Mouse (Mus musculus): ENCODE data around the gene Tceanc. TPM values are rescaled to one million over a fixed set of nuclear protein-coding genes. Genes with fewer than 3 reads are reported as not detected.

Tceanc gene
- polyA plus RNA-seq, 1 experiment from 2014 or later, result 10.1 TPM

DNA sequence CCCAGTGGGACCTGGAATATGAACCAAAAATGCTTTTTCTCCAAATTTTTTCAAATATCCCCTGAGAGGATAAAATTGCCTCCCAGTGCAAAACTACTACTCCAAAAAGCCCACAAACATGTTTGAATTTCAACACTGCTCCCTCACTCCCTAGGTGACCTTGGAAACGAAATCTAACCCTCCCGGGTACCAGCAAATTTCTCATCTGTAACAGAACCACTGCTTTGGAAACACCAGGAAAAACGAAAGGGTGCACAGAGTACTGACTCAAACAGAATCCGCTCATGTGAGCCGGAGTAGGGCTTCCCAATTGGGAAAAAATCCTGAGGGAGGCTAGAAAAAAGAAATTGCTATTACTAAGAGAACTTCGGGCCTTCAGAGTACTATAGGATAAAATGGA lies 41.0 kb downstream of the Tceanc start:
- no peak for ATAC-seq
- TF ChIP-seq CTCF (IDR thresholded peaks at IDR 0.05) (no peak), EP300 (IDR thresholded peaks at IDR 0.05) (no peak)

DNA sequence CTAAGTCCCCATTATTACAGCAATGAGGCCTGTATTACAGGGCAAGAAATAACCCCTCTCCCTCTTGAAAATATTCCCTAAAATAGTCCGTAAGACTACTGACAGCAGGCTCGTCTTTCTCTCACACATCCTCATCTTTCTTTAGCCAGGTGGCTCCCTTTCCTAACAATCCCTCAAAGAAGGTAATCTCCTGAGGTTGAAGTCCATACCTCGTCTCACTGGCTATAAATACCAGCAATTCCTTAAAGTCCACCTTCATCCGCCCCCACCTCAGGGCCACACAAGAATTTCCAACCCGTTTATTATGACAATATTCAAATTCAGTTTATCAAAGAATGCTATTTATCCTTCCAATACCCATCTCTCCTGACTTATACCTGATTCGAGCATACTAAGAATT lies 45.8 kb downstream of the Tceanc start:
- DNase-seq (ENCODE audit: low spot score), result no peak
- no peak overlapping the region for H3K4me3 ChIP-seq (ENCODE audit: low read depth, low read length)
- H3K4me2 ChIP-seq (replicated peaks; ENCODE audit: low read depth, low read length), result no peak overlapping the region
- H3K9me3 ChIP-seq (ENCODE audit: low read length), result no peaks in the 10 kb centered on the region
- H3K27ac ChIP-seq (ENCODE audit: low read length), result no peak overlapping the region
- no peaks in the 10 kb centered on the region for H3K36me3 ChIP-seq (ENCODE audit: insufficient read depth, low read length)
- H3K4me1 ChIP-seq (ENCODE audit: insufficient read depth, low read depth, low read length), result no peaks in the 10 kb centered on the region
- ATAC-seq, result no peak
- 64% methylated on average over 6 of the region's 6 CpGs for WGBS
- TF ChIP-seq CTCF (IDR thresholded peaks at IDR 0.05) (no peak), EP300 (IDR thresholded peaks at IDR 0.05) (no peak)
- H3K9ac ChIP-seq (replicated peaks; ENCODE audit: low read depth), result no peak overlapping the region
- H3K27me3 ChIP-seq (replicated peaks; ENCODE audit: insufficient read depth, low read length), result no peaks in the 10 kb centered on the region

More for the DNA sequence above, 41.0 kb downstream of the Tceanc start:
- H3K27ac ChIP-seq (ENCODE audit: low read length), result no peak overlapping the region
- no peaks in the 10 kb centered on the region for H3K4me1 ChIP-seq (ENCODE audit: insufficient read depth, low read depth, low read length)
- no peaks in the 10 kb centered on the region for H3K36me3 ChIP-seq (ENCODE audit: insufficient read depth, low read length)
- 0 out of 2 replicates have a peak overlapping the region, but pooled peaks have one; percentile 2 for H3K4me3 ChIP-seq (ENCODE audit: low read depth, low read length)
- H3K9me3 ChIP-seq (ENCODE audit: low read length), result no peaks in the 10 kb centered on the region
- DNase-seq (ENCODE audit: low spot score), result no peak
- H3K27me3 ChIP-seq (replicated peaks; ENCODE audit: insufficient read depth, low read length), result no peaks in the 10 kb centered on the region
- H3K4me2 ChIP-seq (replicated peaks; ENCODE audit: low read depth, low read length), result peak overlapping the region; percentile 22; the same call in 1 of the 2 replicates
- 41% methylated on average over 6 of the region's 6 CpGs for WGBS
- no peak overlapping the region for H3K9ac ChIP-seq (replicated peaks; ENCODE audit: low read depth)

DNA sequence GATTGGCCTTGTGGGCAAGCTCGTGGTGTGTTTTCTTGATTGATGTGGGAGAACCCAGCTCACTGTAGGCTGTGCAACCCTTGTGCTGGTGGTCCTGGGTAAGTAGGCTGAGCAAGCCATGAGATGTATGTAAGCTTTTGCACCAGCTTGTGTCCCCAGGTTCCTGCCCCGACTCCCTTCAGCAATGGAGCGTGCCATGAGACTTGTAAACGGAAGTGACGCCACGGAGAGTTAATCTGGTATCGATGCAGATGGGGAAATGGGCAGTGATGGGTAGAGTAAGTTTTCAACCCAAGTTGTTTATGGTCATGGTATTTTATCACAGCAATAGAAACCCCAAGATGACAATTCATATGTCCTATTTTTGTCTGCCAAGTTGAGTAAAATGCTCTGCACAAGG lies 50.0 kb downstream of the Tceanc start:
- ATAC-seq (no peak), DNase-seq (ENCODE audit: low spot score) (no peak)
- Histone ChIP-seq H3K9ac (replicated peaks; ENCODE audit: low read depth) (no peak overlapping the region), H3K36me3 (ENCODE audit: insufficient read depth, low read length) (no peaks in the 10 kb centered on the region), H3K4me1 (ENCODE audit: insufficient read depth, low read depth, low read length) (no peaks in the 10 kb centered on the region), H3K27me3 (replicated peaks; ENCODE audit: insufficient read depth, low read length) (no peaks in the 10 kb centered on the region), H3K4me2 (replicated peaks; ENCODE audit: low read depth, low read length) (no peak overlapping the region), H3K9me3 (ENCODE audit: low read length) (no peaks in the 10 kb centered on the region), H3K27ac (ENCODE audit: low read length) (no peak overlapping the region), H3K4me3 (ENCODE audit: low read depth, low read length) (no peak overlapping the region)
- 93% methylated on average over 7 of the region's 7 CpGs for WGBS
- no peak for TF ChIP-seq CTCF (IDR thresholded peaks at IDR 0.05)
- TF ChIP-seq EP300 (IDR thresholded peaks at IDR 0.05), result no peak

DNA sequence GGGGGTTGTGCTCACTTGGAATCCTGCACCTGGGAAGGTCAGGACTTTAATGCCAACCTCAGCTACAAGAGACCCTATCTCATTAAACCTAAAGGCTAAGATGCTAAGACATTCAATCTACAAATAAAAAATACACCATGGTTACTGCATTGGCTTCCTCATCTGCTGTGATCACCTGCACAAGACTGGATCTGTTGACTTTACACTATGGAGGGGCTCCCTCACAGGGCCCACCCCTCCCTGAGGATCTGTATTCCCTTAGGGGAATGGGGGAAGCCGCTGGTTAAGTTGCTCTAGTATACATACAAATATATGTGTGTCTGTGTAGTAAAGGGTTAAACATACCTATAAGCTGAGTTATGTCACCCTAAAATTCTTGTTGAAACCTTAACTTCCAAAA lies 62.8 kb downstream of the Tceanc start:
- H3K9ac ChIP-seq (replicated peaks; ENCODE audit: low read depth), result no peak overlapping the region
- ATAC-seq (no peak), DNase-seq (ENCODE audit: low spot score) (no peak)
- no peaks in the 10 kb centered on the region for H3K36me3 ChIP-seq (ENCODE audit: insufficient read depth, low read length)
- H3K4me1 ChIP-seq (ENCODE audit: insufficient read depth, low read depth, low read length), result no peaks in the 10 kb centered on the region
- H3K4me3 ChIP-seq (ENCODE audit: low read depth, low read length), result no peak overlapping the region
- H3K9me3 ChIP-seq (ENCODE audit: low read length), result no peaks in the 10 kb centered on the region
- H3K27ac ChIP-seq (ENCODE audit: low read length), result no peak overlapping the region
- 85% methylated on average over 1 of the region's 1 CpGs for WGBS
- H3K4me2 ChIP-seq (replicated peaks; ENCODE audit: low read depth, low read length), result no peak overlapping the region
- H3K27me3 ChIP-seq (replicated peaks; ENCODE audit: insufficient read depth, low read length), result no peaks in the 10 kb centered on the region
- TF ChIP-seq CTCF (IDR thresholded peaks at IDR 0.05) (no peak), EP300 (IDR thresholded peaks at IDR 0.05) (no peak)

DNA sequence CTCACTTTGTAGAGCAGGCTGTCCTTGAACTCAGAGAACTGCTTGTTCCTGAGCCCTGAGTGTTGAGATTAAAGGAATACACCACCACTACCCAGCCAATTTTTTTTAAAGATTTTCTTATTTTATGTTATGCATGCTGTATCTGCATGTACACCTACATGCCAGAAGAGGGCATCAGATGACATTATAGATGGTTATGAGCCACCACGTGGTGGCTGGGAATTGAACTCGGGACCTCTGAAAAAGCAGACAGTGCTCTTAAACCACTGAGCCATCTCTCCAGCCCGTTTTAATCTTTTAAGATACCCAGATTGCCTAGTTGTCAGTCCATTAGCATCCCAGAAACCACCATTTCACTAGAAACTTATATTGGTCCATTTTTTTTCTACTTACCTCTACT lies 64.0 kb downstream of the Tceanc start:
- no peaks in the 10 kb centered on the region for H3K4me1 ChIP-seq (ENCODE audit: insufficient read depth, low read depth, low read length)
- no peaks in the 10 kb centered on the region for H3K27me3 ChIP-seq (replicated peaks; ENCODE audit: insufficient read depth, low read length)
- H3K9ac ChIP-seq (replicated peaks; ENCODE audit: low read depth), result no peak overlapping the region
- no peak overlapping the region for H3K4me3 ChIP-seq (ENCODE audit: low read depth, low read length)
- no peaks in the 10 kb centered on the region for H3K36me3 ChIP-seq (ENCODE audit: insufficient read depth, low read length)
- no peak overlapping the region for H3K27ac ChIP-seq (ENCODE audit: low read length)
- DNase-seq (ENCODE audit: low spot score) (no peak), ATAC-seq (no peak)
- H3K9me3 ChIP-seq (ENCODE audit: low read length), result no peaks in the 10 kb centered on the region
- no peak overlapping the region for H3K4me2 ChIP-seq (replicated peaks; ENCODE audit: low read depth, low read length)
- no peak for TF ChIP-seq EP300 (IDR thresholded peaks at IDR 0.05)
- peak; percentile 15; the same call in 1 of the 2 replicates for TF ChIP-seq CTCF (IDR thresholded peaks at IDR 0.05)
- WGBS, result 70% methylated on average over 3 of the region's 3 CpGs

DNA sequence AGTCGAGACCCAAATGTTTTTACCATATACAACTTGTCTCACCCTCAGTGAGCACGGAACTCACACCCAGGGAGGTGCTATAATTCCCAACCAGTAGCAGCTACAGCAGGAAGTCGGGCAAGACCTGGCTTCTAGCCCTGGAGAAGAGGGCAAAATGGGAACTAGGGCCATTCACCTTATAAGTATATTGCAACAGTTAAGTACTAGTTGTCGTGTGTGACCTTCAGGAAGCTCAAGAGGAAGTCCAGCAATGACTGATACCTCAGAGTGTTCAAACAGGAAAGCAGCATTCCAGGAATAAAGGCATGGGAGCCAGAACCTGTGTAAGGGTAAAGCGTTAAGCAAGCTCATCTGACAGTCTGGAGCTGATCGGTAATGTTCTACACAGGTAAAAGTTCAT lies 64.8 kb downstream of the Tceanc start:
- no peak for TF ChIP-seq CTCF (IDR thresholded peaks at IDR 0.05)
- TF ChIP-seq EP300 (IDR thresholded peaks at IDR 0.05), result no peak
- DNase-seq (ENCODE audit: low spot score) (peak; percentile 27), ATAC-seq (no peak; the same call in 1 of the 2 replicates)
- H3K9me3 ChIP-seq (ENCODE audit: low read length), result no peaks in the 10 kb centered on the region
- H3K4me2 ChIP-seq (replicated peaks; ENCODE audit: low read depth, low read length), result no peak overlapping the region
- H3K36me3 ChIP-seq (ENCODE audit: insufficient read depth, low read length), result no peaks in the 10 kb centered on the region
- WGBS, result 44% methylated on average over 6 of the region's 6 CpGs
- H3K4me1 ChIP-seq (ENCODE audit: insufficient read depth, low read depth, low read length), result no peaks in the 10 kb centered on the region
- H3K27ac ChIP-seq (ENCODE audit: low read length), result no peak overlapping the region
- H3K4me3 ChIP-seq (ENCODE audit: low read depth, low read length), result no peak overlapping the region
- no peaks in the 10 kb centered on the region for H3K27me3 ChIP-seq (replicated peaks; ENCODE audit: insufficient read depth, low read length)
- H3K9ac ChIP-seq (replicated peaks; ENCODE audit: low read depth), result no peak overlapping the region

Other genes with a start within 250 kb of the Tceanc start
- 41.3 and 47.3 TPM in 2 replicates for gene Trappc2, start 78.0 kb downstream of the Tceanc start, polyA plus RNA-seq (2015; fragmentation: Nextera tagmentation; extraction: Ambion mirVana)
- 6.1 and 6.6 TPM in 2 replicates for gene Ofd1, start 77.9 kb downstream of the Tceanc start, polyA plus RNA-seq (2015; fragmentation: Nextera tagmentation; extraction: Ambion mirVana)
- gene Rab9, start 38.7 kb downstream of the Tceanc start, polyA plus RNA-seq (2015; fragmentation: Nextera tagmentation; extraction: Ambion mirVana), result 74.2 and 88.3 TPM in 2 replicates
- gene Egfl6, start 67.2 kb upstream of the Tceanc start, polyA plus RNA-seq (2015; fragmentation: Nextera tagmentation; extraction: Ambion mirVana), result 68.7 and 80.7 TPM in 2 replicates